Mouse (Mus musculus): ENCODE data around the gene Sephs2. TPM values are rescaled to one million over a fixed set of nuclear protein-coding genes. Genes with fewer than 3 reads are reported as not detected.

Sephs2 gene
- polyA plus RNA-seq, 1 experiment, result 153 TPM

GRCm38 (mm10) chr7:127297586-127298193 lies 23.8 kb upstream of the Sephs2 start:
- Histone ChIP-seq H3K27ac (ENCODE audit: insufficient read depth, low read depth, low read length) (no peak overlapping the region), H3K27me3 (replicated peaks; ENCODE audit: control insufficient read depth, insufficient read depth, low read length) (no peaks in the 10 kb centered on the region), H3K4me3 (ENCODE audit: insufficient read depth, low read depth, low read length) (no peak overlapping the region), H3K36me3 (ENCODE audit: control insufficient read depth, insufficient read depth, low read length) (no peaks in the 10 kb centered on the region), H3K4me1 (ENCODE audit: control insufficient read depth, insufficient read depth, low read length) (no peaks in the 10 kb centered on the region)
- TF ChIP-seq CTCF (conservative IDR thresholded peaks at IDR 0.05; ENCODE audit: insufficient read depth, insufficient read length, low read depth, low read length) (no peak), POLR2A (IDR thresholded peaks at IDR 0.05; ENCODE audit: low read depth, low read length) (no peak)
- WGBS, result 88% methylated on average over 5 of the region's 5 CpGs
- no peak for DNase-seq

GRCm38 (mm10) chr7:127296786-127297555 lies 23.1 kb upstream of the Sephs2 start:
- TF ChIP-seq POLR2A (IDR thresholded peaks at IDR 0.05; ENCODE audit: low read depth, low read length), result no peak
- TF ChIP-seq CTCF (conservative IDR thresholded peaks at IDR 0.05; ENCODE audit: insufficient read depth, insufficient read length, low read depth, low read length), result no peak
- WGBS, result 95% methylated on average over 5 of the region's 5 CpGs
- no peak overlapping the region for H3K4me3 ChIP-seq (ENCODE audit: insufficient read depth, low read depth, low read length)
- no peaks in the 10 kb centered on the region for H3K36me3 ChIP-seq (ENCODE audit: control insufficient read depth, insufficient read depth, low read length)
- no peak overlapping the region for H3K27ac ChIP-seq (ENCODE audit: insufficient read depth, low read depth, low read length)
- H3K4me1 ChIP-seq (ENCODE audit: control insufficient read depth, insufficient read depth, low read length), result no peaks in the 10 kb centered on the region
- no peak for DNase-seq
- no peaks in the 10 kb centered on the region for H3K27me3 ChIP-seq (replicated peaks; ENCODE audit: control insufficient read depth, insufficient read depth, low read length)

- Histone ChIP-seq H3K27me3 (replicated peaks; ENCODE audit: control insufficient read depth, insufficient read depth, low read length) (no peaks in the 10 kb centered on the region), H3K4me1 (ENCODE audit: control insufficient read depth, insufficient read depth, low read length) (no peaks in the 10 kb centered on the region), H3K4me3 (ENCODE audit: insufficient read depth, low read depth, low read length) (no peak within 1 kb of the TSS), H3K36me3 (ENCODE audit: control insufficient read depth, insufficient read depth, low read length) (no peaks in the 10 kb centered on the region), H3K27ac (ENCODE audit: insufficient read depth, low read depth, low read length) (no peak within 1 kb of the TSS)
- 81% methylated on average over 11 of the region's 11 CpGs for WGBS
- DNase-seq, result no peak
- TF ChIP-seq POLR2A (IDR thresholded peaks at IDR 0.05; ENCODE audit: low read depth, low read length), result no peak
- TF ChIP-seq CTCF (conservative IDR thresholded peaks at IDR 0.05; ENCODE audit: insufficient read depth, insufficient read length, low read depth, low read length), result no peak
These were observed 22.2 kb upstream of the Sephs2 start, which contains the start of gene Itgal for GRCm38 (mm10) chr7:127296098-127296497. TSS of gene Itgal (plus strand) at chr7:127296260.

- DNase-seq, result peak; percentile 31
- no peak overlapping the region for H3K4me3 ChIP-seq (ENCODE audit: insufficient read depth, low read depth, low read length)
- 26% methylated on average over 8 of the region's 8 CpGs for WGBS
- H3K4me1 ChIP-seq (ENCODE audit: control insufficient read depth, insufficient read depth, low read length), result peaks cover 6% of the 10 kb centered on the region; the same call in 1 of the 2 replicates
- TF ChIP-seq POLR2A (IDR thresholded peaks at IDR 0.05; ENCODE audit: low read depth, low read length), result no peak
- H3K27me3 ChIP-seq (replicated peaks; ENCODE audit: control insufficient read depth, insufficient read depth, low read length), result no peaks in the 10 kb centered on the region
- H3K27ac ChIP-seq (ENCODE audit: insufficient read depth, low read depth, low read length), result no peak overlapping the region
- H3K36me3 ChIP-seq (ENCODE audit: control insufficient read depth, insufficient read depth, low read length), result no peaks in the 10 kb centered on the region
These were observed 16.3 kb upstream of the Sephs2 start for GRCm38 (mm10) chr7:127290142-127290541.

GRCm38 (mm10) chr7:127289306-127289705 lies 15.5 kb upstream of the Sephs2 start:
- Histone ChIP-seq H3K27me3 (replicated peaks; ENCODE audit: control insufficient read depth, insufficient read depth, low read length) (no peaks in the 10 kb centered on the region), H3K4me1 (ENCODE audit: control insufficient read depth, insufficient read depth, low read length) (peaks cover 6% of the 10 kb centered on the region; the same call in 1 of the 2 replicates), H3K4me3 (ENCODE audit: insufficient read depth, low read depth, low read length) (no peak overlapping the region), H3K27ac (ENCODE audit: insufficient read depth, low read depth, low read length) (no peak overlapping the region), H3K36me3 (ENCODE audit: control insufficient read depth, insufficient read depth, low read length) (no peaks in the 10 kb centered on the region)
- no peak for TF ChIP-seq CTCF (conservative IDR thresholded peaks at IDR 0.05; ENCODE audit: insufficient read depth, insufficient read length, low read depth, low read length)
- no peak for TF ChIP-seq POLR2A (IDR thresholded peaks at IDR 0.05; ENCODE audit: low read depth, low read length)
- DNase-seq, result no peak
- WGBS, result 67% methylated on average over 2 of the region's 2 CpGs

- H3K36me3 ChIP-seq (ENCODE audit: control insufficient read depth, insufficient read depth, low read length), result no peaks in the 10 kb centered on the region
- WGBS, result 82% methylated on average over 1 of the region's 1 CpGs
- H3K27ac ChIP-seq (ENCODE audit: insufficient read depth, low read depth, low read length), result no peak overlapping the region
- peaks cover 6% of the 10 kb centered on the region; the same call in 1 of the 2 replicates for H3K4me1 ChIP-seq (ENCODE audit: control insufficient read depth, insufficient read depth, low read length)
- no peak for DNase-seq
- no peaks in the 10 kb centered on the region for H3K27me3 ChIP-seq (replicated peaks; ENCODE audit: control insufficient read depth, insufficient read depth, low read length)
- TF ChIP-seq CTCF (conservative IDR thresholded peaks at IDR 0.05; ENCODE audit: insufficient read depth, insufficient read length, low read depth, low read length), result no peak
- TF ChIP-seq POLR2A (IDR thresholded peaks at IDR 0.05; ENCODE audit: low read depth, low read length), result no peak
- H3K4me3 ChIP-seq (ENCODE audit: insufficient read depth, low read depth, low read length), result no peak overlapping the region
These were observed 14.1 kb upstream of the Sephs2 start for GRCm38 (mm10) chr7:127287940-127288339.

- no peaks in the 10 kb centered on the region for H3K36me3 ChIP-seq (ENCODE audit: control insufficient read depth, insufficient read depth, low read length)
- no peak for DNase-seq
- no peak for TF ChIP-seq CTCF (conservative IDR thresholded peaks at IDR 0.05; ENCODE audit: insufficient read depth, insufficient read length, low read depth, low read length)
- no peak for TF ChIP-seq POLR2A (IDR thresholded peaks at IDR 0.05; ENCODE audit: low read depth, low read length)
- 74% methylated on average over 10 of the region's 10 CpGs for WGBS
- 0 out of 2 replicates have a peak, but pooled peaks cover 1% of the 10 kb centered on the region for H3K4me1 ChIP-seq (ENCODE audit: control insufficient read depth, insufficient read depth, low read length)
- no peak overlapping the region for H3K4me3 ChIP-seq (ENCODE audit: insufficient read depth, low read depth, low read length)
- no peaks in the 10 kb centered on the region for H3K27me3 ChIP-seq (replicated peaks; ENCODE audit: control insufficient read depth, insufficient read depth, low read length)
- H3K27ac ChIP-seq (ENCODE audit: insufficient read depth, low read depth, low read length), result no peak overlapping the region
These were observed 11.3 kb upstream of the Sephs2 start for GRCm38 (mm10) chr7:127285154-127285553.

All from kidney, adult 2 months (tissue).